Mouse (Mus musculus) cerebellum, adult 2 months (tissue): ENCODE results near the gene Smyd3.

Experiments used
- CTCF ChIP-seq: fragments of 200-500 bp; IDR thresholded peaks from 2 replicates; pipeline ENCODE4 v1.5.1; 2011; ENCODE audit warnings: low read depth, mild to moderate bottlenecking, control low read depth, low read length, moderate library complexity, borderline replicate concordance; ENCODE audit not compliant: insufficient read depth
- POLR2A ChIP-seq: fragments of 200-500 bp; IDR thresholded peaks from 2 replicates; pipeline ENCODE4 v1.6.1; 2011; ENCODE audit warnings: low read length, control low read depth, borderline replicate concordance; ENCODE audit not compliant: insufficient read depth

GRCm38 (mm10) chr1:179064601-179065293, 453.1 kb downstream of the Smyd3 start:
- TF ChIP-seq POLR2A (peak; percentile 45; the same call in 1 of the 2 replicates), CTCF (no peak)
